Mouse (Mus musculus): ENCODE data around the gene Pigm. TPM values are rescaled to one million over a fixed set of nuclear protein-coding genes. Genes with fewer than 3 reads are reported as not detected.

The Pigm gene
- 1 to 10 TPM; 5.6 to 7.3 TPM for polyA plus RNA-seq (2017; shearing (Covaris generic))

GRCm38 (mm10) chr1:172376198-172376667 lies at the start of gene Pigm:
TSS of gene Pigm (plus strand) at chr1:172376546.
- ATAC-seq = peak; percentile 90

GRCm38 (mm10) chr1:172326684-172327083 lies 49.7 kb upstream of the Pigm start:
- ATAC-seq = no peak

DNA sequence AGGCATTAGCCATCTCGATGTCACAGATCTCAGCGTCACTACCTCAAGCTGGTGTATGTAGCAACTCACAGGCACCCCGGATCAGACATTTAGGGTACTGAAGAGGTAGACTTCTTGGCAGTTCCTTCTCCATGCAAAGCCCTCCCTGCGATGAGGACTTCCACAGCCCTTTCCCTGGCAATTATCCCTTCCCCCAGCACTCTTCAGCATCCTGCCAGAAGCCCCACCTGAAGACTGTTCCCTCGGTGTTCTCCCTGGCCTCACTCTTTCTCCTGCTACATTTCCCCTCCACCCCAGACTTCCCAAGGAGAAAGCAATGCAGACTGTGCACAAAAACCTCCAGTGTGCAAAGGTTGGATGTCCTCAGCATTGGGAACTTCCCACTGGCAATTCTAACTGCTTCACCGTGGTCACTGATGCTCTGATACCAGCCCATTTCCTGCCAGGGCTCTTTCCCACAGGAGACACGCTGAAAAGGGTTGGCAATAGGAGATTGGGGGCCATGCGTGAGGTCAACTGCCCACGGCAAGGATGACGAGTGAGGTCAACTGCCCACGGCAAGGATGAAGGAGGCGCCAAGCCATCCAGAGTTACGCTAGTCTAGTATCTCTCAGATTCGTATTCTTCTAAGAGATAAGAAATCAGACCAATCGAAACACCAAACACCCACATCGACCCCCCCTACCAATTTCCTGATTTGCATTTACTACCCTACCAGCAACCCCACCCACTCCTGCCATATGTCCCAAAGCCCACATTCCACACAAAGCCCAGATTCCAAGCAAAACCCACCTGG lies 48.9 kb upstream of the Pigm start:
- ATAC-seq = no peak

- no peak for ATAC-seq
Observed at GRCm38 (mm10) chr1:172328041-172328440, 48.3 kb upstream of the Pigm start.

DNA sequence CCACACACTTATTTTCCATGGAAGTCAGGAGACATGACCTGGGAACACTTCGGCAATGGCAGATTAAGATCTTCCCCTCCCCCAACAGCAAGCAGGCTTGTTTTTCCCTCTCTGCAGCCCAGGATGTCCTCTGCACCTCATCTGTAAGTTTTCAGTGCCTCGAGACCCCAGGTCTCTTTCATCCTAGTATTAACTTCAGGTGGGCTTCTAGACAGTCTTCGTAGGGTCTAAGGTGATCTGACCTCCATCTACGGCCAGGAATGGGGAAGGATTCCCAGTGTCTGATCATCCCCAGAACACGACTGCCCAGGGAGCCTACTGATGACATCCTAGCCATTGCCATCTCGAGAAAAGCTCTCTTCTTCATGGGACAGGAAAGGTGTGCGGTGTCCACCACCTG lies 47.9 kb upstream of the Pigm start:
- ATAC-seq = no peak

GRCm38 (mm10) chr1:172329131-172329530 lies 47.2 kb upstream of the Pigm start, which contains the start of gene Kcnj9:
TSS of gene Kcnj9 (minus strand) at chr1:172329318.
- no peak for ATAC-seq

- ATAC-seq = no peak
Observed at GRCm38 (mm10) chr1:172329616-172330015, 46.7 kb upstream of the Pigm start.

- no peak for ATAC-seq
Observed at GRCm38 (mm10) chr1:172331422-172331947, 44.9 kb upstream of the Pigm start.

DNA sequence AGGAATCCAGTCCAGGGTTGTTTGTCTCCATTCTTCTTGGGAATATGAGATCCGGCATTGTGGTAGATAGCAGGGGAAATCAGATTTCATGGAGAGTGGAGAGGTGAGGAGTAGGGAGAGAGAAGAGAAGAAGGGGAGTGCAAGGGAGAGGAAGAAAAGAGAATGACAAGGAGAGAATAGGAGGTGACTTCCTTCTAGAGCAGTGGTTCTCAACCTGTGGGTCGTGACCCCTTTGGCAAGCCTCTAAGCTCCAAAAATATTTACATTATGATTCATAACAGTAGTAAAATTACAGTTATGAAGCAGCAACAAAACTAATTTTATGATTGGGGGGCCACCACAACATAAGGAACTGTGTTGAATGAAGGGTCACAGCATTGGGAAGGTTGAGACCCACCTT lies 43.4 kb upstream of the Pigm start:
- no peak for ATAC-seq

GRCm38 (mm10) chr1:172333512-172333911 lies 42.8 kb upstream of the Pigm start:
- no peak for ATAC-seq

DNA sequence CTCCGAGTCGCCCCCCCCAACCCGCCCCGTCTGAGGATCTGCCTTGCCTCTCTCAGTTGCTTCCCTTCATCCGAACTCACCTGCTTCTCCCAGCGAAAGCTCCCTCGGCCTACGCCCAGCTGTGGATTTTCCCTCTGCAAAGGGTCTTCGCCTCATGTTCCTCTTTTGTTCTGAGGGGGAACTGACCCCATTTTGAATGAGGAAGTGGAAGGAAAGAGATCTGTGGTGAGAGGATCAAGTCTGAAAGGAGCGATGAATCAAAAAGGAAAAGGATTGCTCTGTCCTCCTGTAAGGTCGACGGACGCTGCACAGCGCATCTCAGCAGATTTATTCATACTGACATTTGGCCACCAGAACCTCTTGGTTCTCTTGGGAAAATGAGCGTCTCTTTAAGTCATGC lies 40.5 kb upstream of the Pigm start:
- ATAC-seq = no peak

DNA sequence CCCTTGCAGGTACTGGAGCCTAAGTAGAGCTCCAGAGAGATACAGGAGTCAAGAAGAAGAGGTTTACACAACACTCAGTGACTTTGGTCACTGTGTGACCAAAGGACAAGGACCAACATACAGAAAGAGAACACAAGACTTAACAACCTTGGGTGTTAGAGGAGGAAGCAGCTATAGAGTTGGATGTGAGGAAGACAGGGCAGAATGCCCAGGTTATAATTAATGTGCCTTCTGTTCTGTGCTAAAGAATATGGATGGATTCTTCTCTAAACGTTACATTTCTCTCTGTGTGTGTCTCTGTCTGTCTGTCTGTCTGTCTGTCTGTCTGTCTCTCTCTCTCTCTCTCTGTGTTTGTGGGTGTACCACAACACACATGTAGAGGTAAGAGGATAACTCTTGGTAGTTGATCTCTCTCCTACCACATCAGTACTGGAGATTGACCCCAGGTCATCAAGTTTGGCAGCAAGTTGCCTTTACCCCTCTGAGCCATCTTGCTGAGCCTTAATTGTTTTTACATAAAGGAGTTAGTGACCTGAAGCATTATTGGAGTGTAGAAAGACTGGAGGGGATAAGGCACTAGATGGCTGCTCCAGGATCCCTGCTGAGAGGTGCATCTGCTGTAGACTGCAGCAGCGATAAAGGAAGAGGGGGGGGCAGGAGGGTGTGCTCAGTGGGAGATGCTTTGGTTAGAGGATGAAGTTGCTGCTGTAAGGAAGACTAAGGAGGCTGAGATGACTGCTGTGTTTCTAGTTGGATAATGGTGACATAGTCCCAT lies 38.7 kb upstream of the Pigm start:
- no peak for ATAC-seq

GRCm38 (mm10) chr1:172340729-172341321 lies 35.5 kb upstream of the Pigm start, which contains the start of gene Kcnj10:
TSS of gene Kcnj10 (plus strand) at chr1:172341210.
- peak; percentile 86 for ATAC-seq

- no peak for ATAC-seq
Observed at GRCm38 (mm10) chr1:172341386-172341785, 35.0 kb upstream of the Pigm start.

GRCm38 (mm10) chr1:172342729-172343128 lies 33.6 kb upstream of the Pigm start:
- ATAC-seq = no peak

DNA sequence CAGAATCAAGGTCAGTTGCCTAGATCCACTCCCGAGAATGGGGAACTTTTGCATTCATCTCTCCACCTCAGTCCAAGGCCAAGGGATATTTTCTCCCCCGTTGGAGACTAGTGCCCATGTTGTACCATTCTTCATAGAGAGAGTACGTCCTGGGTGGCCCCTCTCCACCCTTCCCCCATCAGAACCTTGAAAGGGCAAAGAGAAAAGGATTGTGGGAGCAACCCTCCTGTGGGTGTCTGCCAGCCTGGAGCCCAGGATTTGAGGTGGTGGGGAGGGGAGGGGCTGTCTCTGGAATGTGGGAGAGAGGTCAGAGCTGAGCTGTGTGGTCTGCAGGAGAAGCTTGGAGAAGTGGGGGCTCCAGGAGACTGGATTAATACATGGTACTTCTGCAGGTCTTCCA lies 32.4 kb upstream of the Pigm start:
- ATAC-seq = no peak

DNA sequence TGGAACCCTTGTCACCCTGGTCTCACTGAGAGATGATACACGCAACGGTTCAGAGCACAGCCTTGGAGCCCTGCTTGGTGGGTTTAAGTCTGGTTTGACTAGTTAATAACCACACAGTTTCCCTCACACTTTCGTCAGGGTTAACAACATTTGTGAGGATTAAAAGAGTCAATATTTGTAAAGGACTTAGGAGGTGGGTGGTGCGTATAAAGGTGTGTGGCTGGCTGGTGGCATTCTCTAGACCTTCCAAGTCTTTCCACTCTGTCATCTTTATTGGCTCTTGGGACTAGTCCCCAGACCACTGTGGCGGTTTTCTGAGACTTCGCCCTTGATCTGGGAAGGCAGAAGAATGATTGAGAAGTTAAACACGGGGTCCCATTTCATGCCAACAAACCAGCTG lies 31.5 kb upstream of the Pigm start:
- no peak for ATAC-seq

DNA sequence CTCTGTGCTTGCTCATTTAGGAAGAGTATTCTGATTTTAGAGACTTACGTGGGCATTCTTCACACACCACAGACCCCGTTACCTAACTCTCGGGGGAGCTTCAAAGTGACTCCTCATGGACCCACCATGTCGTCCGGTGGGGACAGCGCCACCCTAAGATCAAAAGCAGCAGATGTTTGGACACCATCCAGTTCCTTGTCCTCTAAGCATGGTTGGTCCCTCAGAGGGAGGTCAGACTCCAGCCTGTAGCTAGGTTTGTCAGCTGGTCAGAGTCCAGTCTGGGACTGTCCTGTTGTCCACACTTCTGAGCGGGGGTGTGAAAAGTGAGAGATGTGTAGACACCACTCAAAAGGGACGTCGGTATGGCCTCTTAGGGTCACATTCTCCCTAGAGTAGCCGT lies 29.6 kb upstream of the Pigm start:
- no peak for ATAC-seq

- ATAC-seq = no peak
Observed at GRCm38 (mm10) chr1:172347382-172347781, 29.0 kb upstream of the Pigm start.

- ATAC-seq = no peak
Observed at GRCm38 (mm10) chr1:172349504-172349903, 26.8 kb upstream of the Pigm start.

- ATAC-seq = no peak
Observed at GRCm38 (mm10) chr1:172349916-172350812, 26.2 kb upstream of the Pigm start.

GRCm38 (mm10) chr1:172352001-172352400 lies 24.3 kb upstream of the Pigm start:
- no peak for ATAC-seq
